Mouse (Mus musculus): ENCODE measurements at regions not wholly inside any gene's neighbourhood (a gene's known extent, or its start where the extent isn't known, plus 50 kb on each side); places are given as distances from the start of the nearest gene placed in this dataset.

DNA sequence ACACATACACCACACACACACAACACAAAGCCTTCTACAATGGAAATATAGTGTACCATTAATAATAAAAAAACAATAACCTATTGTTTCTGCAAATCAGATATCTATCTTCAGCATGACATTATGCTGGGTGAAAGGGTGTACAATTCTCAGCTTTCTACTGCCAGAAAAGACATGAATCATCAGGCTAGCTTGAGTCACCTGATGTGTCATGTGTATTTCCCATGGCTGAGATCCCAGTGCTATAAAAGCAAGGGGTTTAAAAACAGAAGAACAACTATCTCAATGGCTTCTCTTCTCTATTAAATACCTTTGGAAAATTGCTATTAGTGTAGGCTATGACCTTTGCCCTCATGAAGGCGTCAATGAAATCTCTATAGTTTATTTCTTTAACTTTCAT is 246.5 kb upstream of the Atp2b1 start:
- 45% methylated on average over 1 of the region's 1 CpGs for WGBS
- no peak for DNase-seq

DNA sequence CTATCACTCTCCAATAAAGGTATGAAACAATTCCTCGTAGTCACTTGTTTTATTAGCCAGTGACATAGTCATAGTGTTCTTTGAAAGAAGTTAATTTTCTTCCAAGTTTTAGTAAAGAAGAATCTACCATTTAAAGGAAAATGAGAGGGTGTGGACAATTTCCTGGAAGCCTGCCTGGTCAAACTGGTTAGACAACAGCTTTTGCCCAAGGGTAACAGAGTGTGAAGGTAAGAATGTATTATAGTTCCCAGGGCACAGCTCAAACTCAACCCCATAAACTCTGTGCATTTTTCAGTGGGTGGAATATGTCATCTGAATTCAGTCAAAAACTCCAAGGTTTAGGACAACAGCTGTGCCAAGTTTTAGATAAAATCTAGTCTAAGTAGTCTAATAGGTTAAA is 240.1 kb upstream of the Atp2b1 start:
- DNase-seq (peak; percentile 53), ATAC-seq (ENCODE audit: insufficient read depth) (no peak)
- no peaks in the 10 kb centered on the region for H3K27me3 ChIP-seq (ENCODE audit: insufficient read depth, low read length)
- H3K9ac ChIP-seq = no peak overlapping the region
- H3K4me1 ChIP-seq (ENCODE audit: insufficient read depth) = no peaks in the 10 kb centered on the region
- TF ChIP-seq CTCF (IDR thresholded peaks at IDR 0.05; ENCODE audit: low read depth) = no peak
- H3K36me3 ChIP-seq (ENCODE audit: insufficient read depth) = no peaks in the 10 kb centered on the region
- H3K4me2 ChIP-seq = no peak overlapping the region
- no peaks in the 10 kb centered on the region for H3K9me3 ChIP-seq (ENCODE audit: low read depth, low read length)
- WGBS = 61% methylated on average over 1 of the region's 1 CpGs
- H3K27ac ChIP-seq (ENCODE audit: low read depth) = no peak overlapping the region
- no peak overlapping the region for H3K4me3 ChIP-seq (ENCODE audit: low read depth, low read length)

More for the DNA sequence above, 246.5 kb upstream of the Atp2b1 start:
- H3K4me1 ChIP-seq (ENCODE audit: insufficient read depth) = no peaks in the 10 kb centered on the region
- no peak overlapping the region for H3K4me2 ChIP-seq
- no peak overlapping the region for H3K9ac ChIP-seq
- no peaks in the 10 kb centered on the region for H3K9me3 ChIP-seq (ENCODE audit: low read depth, low read length)
- no peaks in the 10 kb centered on the region for H3K36me3 ChIP-seq (ENCODE audit: insufficient read depth)
- no peaks in the 10 kb centered on the region for H3K27me3 ChIP-seq (ENCODE audit: insufficient read depth, low read length)
- TF ChIP-seq CTCF (IDR thresholded peaks at IDR 0.05; ENCODE audit: low read depth) = no peak
- no peak overlapping the region for H3K27ac ChIP-seq (ENCODE audit: low read depth)
- ATAC-seq (ENCODE audit: insufficient read depth) = no peak
- H3K4me3 ChIP-seq (ENCODE audit: low read depth, low read length) = no peak overlapping the region

DNA sequence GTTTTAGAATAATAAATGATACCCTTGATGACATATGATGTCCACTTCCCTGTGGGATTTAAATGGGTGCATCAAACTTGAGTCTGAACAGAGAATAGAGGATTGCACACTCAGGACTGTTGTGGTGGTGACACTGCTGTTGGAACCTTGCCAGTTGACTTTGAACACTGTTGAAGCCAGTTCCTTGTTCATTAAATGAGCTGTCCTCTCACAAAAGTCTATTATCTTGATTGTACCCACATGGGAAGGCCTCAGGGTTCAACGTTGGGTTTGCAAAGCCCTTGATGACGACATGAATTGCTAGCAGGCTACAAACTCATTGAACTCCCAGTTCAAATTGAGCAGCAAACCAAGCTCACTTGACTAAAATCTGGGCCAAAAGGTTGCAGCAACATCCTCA is 237.3 kb upstream of the Atp2b1 start:
- H3K9me3 ChIP-seq (ENCODE audit: low read depth, low read length) = no peaks in the 10 kb centered on the region
- H3K27ac ChIP-seq (ENCODE audit: low read depth) = no peak overlapping the region
- ATAC-seq (ENCODE audit: insufficient read depth) (no peak), DNase-seq (no peak)
- WGBS = 77% methylated on average over 2 of the region's 2 CpGs
- H3K27me3 ChIP-seq (ENCODE audit: insufficient read depth, low read length) = no peaks in the 10 kb centered on the region
- H3K9ac ChIP-seq = no peak overlapping the region
- no peak overlapping the region for H3K4me3 ChIP-seq (ENCODE audit: low read depth, low read length)
- TF ChIP-seq CTCF (IDR thresholded peaks at IDR 0.05; ENCODE audit: low read depth) = no peak
- no peaks in the 10 kb centered on the region for H3K4me1 ChIP-seq (ENCODE audit: insufficient read depth)
- no peak overlapping the region for H3K4me2 ChIP-seq
- no peaks in the 10 kb centered on the region for H3K36me3 ChIP-seq (ENCODE audit: insufficient read depth)

DNA sequence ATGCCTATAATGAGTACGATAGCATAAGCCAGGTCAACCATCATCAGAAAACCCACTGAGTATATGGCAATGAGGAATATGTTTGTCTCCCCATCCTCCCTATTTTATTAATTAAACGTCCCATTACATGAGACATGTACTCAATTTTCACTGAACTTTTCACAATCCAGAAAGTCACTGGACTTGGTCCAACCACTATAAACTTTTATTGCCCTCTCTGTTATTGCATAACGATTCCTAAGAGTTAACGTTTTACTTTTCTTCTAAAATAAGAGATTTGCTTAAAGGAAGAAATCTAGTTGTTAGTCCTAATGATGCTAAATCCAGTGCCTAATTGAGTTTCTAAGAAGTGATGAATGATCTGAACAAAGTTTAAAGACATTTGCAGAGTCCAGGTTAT is 236.0 kb upstream of the Atp2b1 start:
- TF ChIP-seq CTCF (IDR thresholded peaks at IDR 0.05; ENCODE audit: low read depth) = no peak
- peak; percentile 50 for DNase-seq

DNA sequence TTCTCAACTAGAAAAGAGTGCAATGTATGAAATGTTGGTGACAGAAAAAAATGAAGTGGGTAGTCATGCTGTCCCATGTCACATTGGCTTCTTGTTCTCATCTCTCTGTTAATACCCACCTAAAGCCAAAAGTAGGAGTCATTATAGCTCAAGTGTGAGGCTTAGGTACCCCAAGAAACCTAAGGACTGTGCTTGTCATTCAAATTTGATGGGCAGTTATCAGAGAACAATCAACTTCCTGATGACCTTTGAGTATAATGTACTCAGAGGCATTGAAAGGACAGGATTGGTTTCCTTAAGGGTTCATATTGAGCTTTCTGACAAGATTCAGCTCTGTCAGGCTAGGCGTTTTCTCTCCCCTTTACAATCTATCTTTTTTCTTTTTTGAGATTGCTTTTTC is 231.8 kb upstream of the Atp2b1 start:
- TF ChIP-seq CTCF (IDR thresholded peaks at IDR 0.05; ENCODE audit: low read depth) = no peak
- DNase-seq (no peak), ATAC-seq (ENCODE audit: insufficient read depth) (no peak)
- H3K27ac ChIP-seq (ENCODE audit: low read depth) = no peak overlapping the region
- H3K4me2 ChIP-seq = no peak overlapping the region
- no peaks in the 10 kb centered on the region for H3K36me3 ChIP-seq (ENCODE audit: insufficient read depth)
- H3K4me3 ChIP-seq (ENCODE audit: low read depth, low read length) = no peak overlapping the region
- H3K9me3 ChIP-seq (ENCODE audit: low read depth, low read length) = no peaks in the 10 kb centered on the region
- H3K9ac ChIP-seq = no peak overlapping the region
- H3K4me1 ChIP-seq (ENCODE audit: insufficient read depth) = no peaks in the 10 kb centered on the region
- 89% methylated on average over 1 of the region's 1 CpGs for WGBS
- H3K27me3 ChIP-seq (ENCODE audit: insufficient read depth, low read length) = no peaks in the 10 kb centered on the region

More for the DNA sequence above, 236.0 kb upstream of the Atp2b1 start:
- WGBS = 54% methylated on average over 4 of the region's 4 CpGs
- H3K9ac ChIP-seq = no peak overlapping the region
- no peaks in the 10 kb centered on the region for H3K9me3 ChIP-seq (ENCODE audit: low read depth, low read length)
- no peak overlapping the region for H3K27ac ChIP-seq (ENCODE audit: low read depth)
- no peak overlapping the region for H3K4me3 ChIP-seq (ENCODE audit: low read depth, low read length)
- no peaks in the 10 kb centered on the region for H3K4me1 ChIP-seq (ENCODE audit: insufficient read depth)
- no peak overlapping the region for H3K4me2 ChIP-seq
- H3K27me3 ChIP-seq (ENCODE audit: insufficient read depth, low read length) = no peaks in the 10 kb centered on the region
- ATAC-seq (ENCODE audit: insufficient read depth) = no peak
- H3K36me3 ChIP-seq (ENCODE audit: insufficient read depth) = no peaks in the 10 kb centered on the region

DNA sequence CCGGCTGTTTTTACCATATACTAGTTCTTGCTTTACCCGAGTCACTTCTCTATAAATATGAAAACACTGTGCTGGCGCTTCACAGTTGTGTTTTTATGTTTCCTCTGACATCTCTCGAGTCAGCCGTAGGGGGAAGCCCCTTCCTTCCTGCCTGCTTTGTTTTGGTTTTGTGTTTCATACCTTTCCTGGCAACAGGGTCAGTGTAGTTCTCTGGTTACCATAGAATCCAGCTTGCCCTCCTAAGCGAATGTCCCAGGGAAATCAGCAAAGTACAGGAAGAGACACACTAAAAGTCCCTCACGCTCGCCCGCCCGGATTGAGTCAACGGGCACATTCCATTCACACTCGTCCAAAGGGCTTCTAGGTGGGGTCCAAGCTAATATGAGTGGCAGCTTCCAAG is 230.0 kb upstream of the Atp2b1 start:
- peak overlapping the region; percentile 46 for H3K4me2 ChIP-seq

DNA sequence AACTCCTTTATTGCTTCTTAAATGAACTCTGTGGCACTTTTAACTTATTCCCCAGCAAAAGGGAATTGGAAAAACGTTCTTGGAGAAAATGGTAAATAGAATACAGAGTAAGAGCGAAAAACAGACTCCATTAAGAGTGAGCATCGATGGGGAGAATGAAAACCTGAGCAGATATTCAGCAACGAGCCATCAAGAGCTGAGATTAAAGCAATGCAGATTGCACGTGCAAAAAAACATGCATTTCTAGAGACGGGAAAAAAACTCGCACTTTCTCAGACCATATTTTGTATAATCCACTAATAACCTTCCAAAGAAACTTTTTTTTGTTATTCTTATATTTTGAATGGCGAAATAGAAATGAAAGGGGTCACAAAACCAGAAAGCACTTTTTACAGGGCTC is 229.5 kb upstream of the Atp2b1 start:
- Histone ChIP-seq H3K4me2 (peak overlapping the region; percentile 46), H3K27me3 (ENCODE audit: insufficient read depth, low read length) (no peaks in the 10 kb centered on the region), H3K9me3 (ENCODE audit: low read depth, low read length) (no peaks in the 10 kb centered on the region), H3K4me1 (ENCODE audit: insufficient read depth) (no peaks in the 10 kb centered on the region), H3K36me3 (ENCODE audit: insufficient read depth) (no peaks in the 10 kb centered on the region), H3K9ac (no peak overlapping the region), H3K4me3 (ENCODE audit: low read depth, low read length) (no peak overlapping the region), H3K27ac (ENCODE audit: low read depth) (no peak overlapping the region)
- DNase-seq = peak; percentile 8
- ATAC-seq (ENCODE audit: insufficient read depth) = no peak
- TF ChIP-seq CTCF (IDR thresholded peaks at IDR 0.05; ENCODE audit: low read depth) = no peak
- 57% methylated on average over 8 of the region's 8 CpGs for WGBS

More for the DNA sequence above, 230.0 kb upstream of the Atp2b1 start:
- ATAC-seq (ENCODE audit: insufficient read depth) (peak; percentile 80), DNase-seq (peak; percentile 60)
- no peak overlapping the region for H3K4me3 ChIP-seq (ENCODE audit: low read depth, low read length)
- H3K36me3 ChIP-seq (ENCODE audit: insufficient read depth) = no peaks in the 10 kb centered on the region
- H3K9ac ChIP-seq = peak overlapping the region; percentile 11; the same call in 1 of the 2 replicates
- H3K27ac ChIP-seq (ENCODE audit: low read depth) = peak overlapping the region; percentile 15; the same call in 1 of the 2 replicates
- no peak for TF ChIP-seq CTCF (IDR thresholded peaks at IDR 0.05; ENCODE audit: low read depth)
- H3K4me1 ChIP-seq (ENCODE audit: insufficient read depth) = no peaks in the 10 kb centered on the region
- no peaks in the 10 kb centered on the region for H3K27me3 ChIP-seq (ENCODE audit: insufficient read depth, low read length)
- no peaks in the 10 kb centered on the region for H3K9me3 ChIP-seq (ENCODE audit: low read depth, low read length)
- WGBS = 19% methylated on average over 12 of the region's 12 CpGs

DNA sequence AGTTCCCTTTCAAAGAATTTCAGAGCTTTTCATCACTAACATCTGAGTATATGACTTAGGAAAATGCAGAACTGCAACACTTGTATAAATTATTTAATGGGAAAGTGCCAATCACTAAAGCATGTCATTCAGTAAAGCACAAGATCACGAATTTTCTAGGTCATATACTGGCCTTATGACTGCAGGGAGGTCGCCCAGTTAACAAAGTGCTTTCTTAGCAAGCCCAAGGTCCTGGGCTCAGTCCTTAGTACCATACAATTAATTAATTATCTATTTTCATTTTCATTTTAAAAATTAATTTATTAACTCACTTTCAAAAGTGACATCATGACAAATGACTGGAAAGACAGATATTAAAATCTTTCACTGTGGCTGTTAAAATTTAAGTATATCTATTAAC is 228.5 kb upstream of the Atp2b1 start:
- Histone ChIP-seq H3K27ac (ENCODE audit: low read depth) (no peak overlapping the region), H3K4me1 (ENCODE audit: insufficient read depth) (no peaks in the 10 kb centered on the region), H3K9me3 (ENCODE audit: low read depth, low read length) (no peaks in the 10 kb centered on the region), H3K27me3 (ENCODE audit: insufficient read depth, low read length) (no peaks in the 10 kb centered on the region), H3K4me3 (ENCODE audit: low read depth, low read length) (no peak overlapping the region), H3K36me3 (ENCODE audit: insufficient read depth) (no peaks in the 10 kb centered on the region), H3K9ac (no peak overlapping the region), H3K4me2 (no peak overlapping the region)
- WGBS = 75% methylated on average over 2 of the region's 2 CpGs
- no peak for TF ChIP-seq CTCF (IDR thresholded peaks at IDR 0.05; ENCODE audit: low read depth)
- ATAC-seq (ENCODE audit: insufficient read depth) = no peak
- no peak for DNase-seq
